Mouse (Mus musculus) c-Kit-positive CD71-positive TER-119-negative erythroid progenitor cells, embryonic 14.5 days (primary cell): Measurements from ENCODE around the gene Fbxw9.
A peak's percentile ranks its signal among the peaks of the same experiment; 100 is the strongest.

Experiments
- DNase-seq: peaks from one replicate; pipeline ENCODE4 v3.0.0-alpha.2; 2013; ENCODE audit warnings: low read depth

Gene Fbxw9

GRCm38 (mm10) chr8:85059879-85060616 lies at the start of gene Fbxw9:
Gene Fbxw9 (plus strand): TSS chr8:85060055.
- DNase-seq, result peak; percentile 92

- DNase-seq, result no peak
These were observed 48.6 kb upstream of the Fbxw9 start for GRCm38 (mm10) chr8:85011242-85011641.

- DNase-seq, result peak; percentile 60
These were observed 46.5 kb upstream of the Fbxw9 start for GRCm38 (mm10) chr8:85013230-85013840.

DNA sequence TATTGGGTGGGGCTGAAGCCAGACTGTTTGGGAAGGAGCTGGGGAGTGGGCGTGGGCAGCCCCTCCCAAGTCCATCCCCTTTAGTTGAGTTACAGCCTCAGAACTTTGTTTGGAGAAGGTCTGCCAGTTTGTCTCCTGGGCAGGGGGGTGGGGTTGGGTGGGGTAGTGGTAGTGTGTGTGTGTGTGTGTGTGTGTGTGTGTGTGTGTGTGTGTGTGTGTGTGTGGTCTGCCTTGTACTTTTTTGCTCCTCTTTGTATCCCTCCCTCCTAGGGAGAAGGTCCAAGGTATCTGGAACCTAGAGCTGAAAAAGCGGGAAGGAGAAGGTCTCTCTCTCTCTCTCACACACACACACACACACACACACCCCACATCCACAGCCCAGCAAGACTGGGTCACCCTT lies 45.4 kb upstream of the Fbxw9 start, which contains the start of gene Best2:
Gene Best2, minus strand, starts transcription at position 101 of the 400 bp plus-strand sequence.
- no peak for DNase-seq

DNA sequence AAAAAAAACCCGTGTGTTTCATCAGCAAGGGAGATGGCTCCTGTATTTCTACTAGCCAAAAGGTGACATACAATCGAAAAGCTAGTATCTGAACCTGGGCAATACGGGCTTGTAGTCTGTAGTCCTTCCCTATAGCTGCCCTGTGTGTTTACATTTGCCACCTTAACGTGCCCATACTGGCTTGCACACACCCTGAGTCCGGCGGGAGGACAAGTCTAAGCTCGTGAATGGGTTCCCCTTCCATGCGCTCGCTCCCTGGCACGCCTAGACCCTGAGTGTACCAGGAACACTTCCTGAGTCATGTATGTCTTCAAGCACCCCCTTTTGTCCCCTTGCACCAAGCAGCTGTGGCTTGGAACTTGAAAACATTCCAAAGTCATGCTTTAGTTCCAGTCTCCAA lies 43.1 kb upstream of the Fbxw9 start:
- no peak for DNase-seq

GRCm38 (mm10) chr8:85017209-85017608 lies 42.6 kb upstream of the Fbxw9 start:
- no peak for DNase-seq

GRCm38 (mm10) chr8:85021514-85022055 lies 38.3 kb upstream of the Fbxw9 start:
- no peak for DNase-seq

DNA sequence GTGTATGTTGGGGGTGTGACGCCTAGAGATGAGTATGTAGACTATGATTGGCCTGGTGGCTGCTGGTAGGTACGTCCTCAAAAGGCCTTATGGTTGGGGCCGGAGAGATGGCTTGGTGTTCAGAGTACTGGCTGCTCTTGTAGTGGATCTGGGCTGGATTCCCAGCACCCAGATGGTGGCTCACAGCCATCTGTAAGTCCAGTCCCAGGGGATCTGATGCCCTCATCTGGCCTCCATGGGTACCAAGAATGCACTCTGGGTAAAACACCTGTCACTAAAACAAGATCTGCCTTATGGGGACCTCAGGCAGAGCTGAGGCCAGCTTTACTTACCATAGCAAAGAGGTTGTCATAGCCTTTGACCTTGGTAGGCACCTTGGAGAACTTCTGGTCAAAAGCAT lies 36.0 kb upstream of the Fbxw9 start:
- DNase-seq, result no peak

DNA sequence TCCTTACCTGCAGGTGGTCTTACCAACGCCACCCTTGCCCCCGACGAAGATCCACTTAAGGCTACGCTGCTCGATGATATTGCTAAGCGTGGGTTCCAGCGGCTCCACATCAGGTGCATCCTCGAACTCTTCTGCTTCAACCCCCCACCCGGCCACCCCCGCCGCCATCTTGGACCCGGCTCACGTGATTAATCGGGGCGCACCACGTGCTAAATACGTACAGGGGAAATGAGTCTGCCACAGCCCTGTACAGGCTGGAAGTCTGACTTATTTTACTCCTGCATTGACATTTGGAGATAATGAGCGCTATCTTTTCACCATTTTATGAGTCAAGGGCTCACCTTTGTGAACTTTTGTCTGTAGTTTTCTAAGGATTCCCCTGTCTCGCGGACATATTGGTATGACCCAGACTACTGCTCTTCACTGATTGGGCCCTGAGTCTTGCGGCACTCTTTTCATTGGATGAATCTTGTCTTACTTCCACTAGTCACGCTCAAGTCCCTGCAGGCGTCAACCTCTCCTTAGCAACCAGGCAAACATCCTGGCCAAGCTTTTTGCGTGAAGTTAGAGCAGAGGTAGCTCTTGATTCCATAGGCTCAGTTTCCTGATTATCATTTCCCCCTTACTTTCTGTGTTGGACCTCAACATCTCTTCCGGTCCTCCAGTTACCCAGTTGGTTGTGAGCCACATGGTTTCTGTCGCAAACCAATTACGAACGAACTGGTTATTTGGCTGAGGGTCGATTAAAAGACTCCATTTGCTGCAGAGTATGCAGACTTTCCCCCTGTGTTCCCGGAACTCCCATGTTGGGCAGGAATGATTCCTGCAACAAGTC lies 34.5 kb upstream of the Fbxw9 start, which contains the start of gene Asna1:
Gene Asna1, minus strand, starts transcription at position 184 of the 835 bp plus-strand sequence.
- peak; percentile 93 for DNase-seq

- DNase-seq, result peak; percentile 98
These were observed 33.0 kb upstream of the Fbxw9 start, which contains the start of gene Trir for GRCm38 (mm10) chr8:85026670-85027515. Gene Trir (plus strand): TSS chr8:85026823.

DNA sequence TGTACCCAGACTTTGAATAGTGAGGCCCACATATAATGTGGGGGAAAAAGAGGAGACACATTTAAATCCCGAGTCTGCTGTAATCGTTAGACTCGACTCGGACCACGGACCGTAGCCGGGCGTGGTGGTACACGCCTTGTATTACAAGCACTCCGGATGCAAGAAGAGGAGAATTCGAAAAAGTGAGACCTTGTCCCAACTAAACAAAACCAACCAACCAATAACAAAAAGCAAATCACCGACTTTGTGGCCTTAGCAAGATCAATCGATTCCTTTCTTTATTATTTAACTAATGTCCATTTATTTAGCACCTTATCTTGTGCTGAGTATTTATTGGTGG lies 32.4 kb upstream of the Fbxw9 start:
- peak; percentile 22 for DNase-seq

DNA sequence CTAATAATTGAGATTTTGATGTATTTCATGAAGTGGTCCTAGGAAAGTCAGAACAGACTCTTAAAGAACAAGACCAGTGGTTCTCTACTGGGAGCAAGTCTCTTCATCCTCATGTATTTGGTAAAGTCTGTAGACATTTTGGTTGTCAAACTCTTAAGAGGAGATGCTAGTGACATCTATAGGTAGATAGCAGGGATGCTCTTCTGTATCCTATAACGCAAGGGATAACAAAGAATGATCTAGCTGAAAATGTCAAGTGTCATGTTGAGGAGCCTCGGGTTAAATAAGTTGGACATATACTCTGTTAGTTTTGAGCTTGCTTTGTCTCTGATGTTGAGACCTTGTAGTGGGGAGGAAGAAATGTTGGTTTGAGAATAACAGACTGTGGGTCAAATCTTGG lies 31.9 kb upstream of the Fbxw9 start:
- DNase-seq, result peak; percentile 21

DNA sequence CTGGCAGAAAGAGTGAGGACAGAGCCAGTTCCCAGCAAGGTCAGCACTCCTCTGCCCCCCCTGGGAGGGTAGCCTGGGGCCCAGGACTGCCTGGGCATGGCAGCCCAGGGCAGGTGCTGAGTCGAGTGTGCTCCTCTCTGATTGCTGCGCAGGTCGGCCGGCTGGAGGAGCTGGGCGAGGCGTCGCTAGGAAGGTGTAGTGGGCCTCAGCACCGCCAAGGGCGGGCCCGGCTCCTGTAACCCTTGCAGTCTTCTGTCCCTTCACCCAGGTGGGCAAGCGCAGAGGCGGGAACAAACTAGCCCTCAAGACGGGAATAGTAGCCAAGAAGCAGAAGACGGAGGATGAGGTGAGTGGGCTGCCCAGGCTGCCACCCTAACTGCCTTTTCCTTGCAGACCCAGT lies 30.6 kb upstream of the Fbxw9 start:
- no peak for DNase-seq

GRCm38 (mm10) chr8:85032622-85033311 lies 27.1 kb upstream of the Fbxw9 start:
- no peak for DNase-seq

- DNase-seq, result no peak
These were observed 26.0 kb upstream of the Fbxw9 start for GRCm38 (mm10) chr8:85033867-85034266.

DNA sequence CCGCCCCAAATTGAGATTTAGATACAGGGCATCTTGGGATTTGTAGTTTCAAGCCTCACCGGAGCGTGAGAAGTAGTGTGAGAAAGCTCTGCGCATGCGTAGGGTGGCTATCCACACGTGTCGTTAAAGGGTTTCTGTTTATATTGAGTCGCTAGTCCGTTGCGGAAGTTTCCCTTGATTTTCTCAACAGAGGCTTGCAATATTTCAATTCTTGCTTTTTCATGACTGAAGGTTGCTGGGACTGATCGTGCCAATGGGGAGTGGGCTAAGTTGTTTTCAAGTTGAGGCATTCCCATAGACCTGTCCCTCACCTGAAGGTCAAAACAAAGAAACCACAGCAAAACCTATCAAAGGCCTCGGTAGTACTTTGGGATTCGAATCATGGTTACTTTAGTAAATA lies 25.1 kb upstream of the Fbxw9 start:
- DNase-seq, result peak; percentile 82

DNA sequence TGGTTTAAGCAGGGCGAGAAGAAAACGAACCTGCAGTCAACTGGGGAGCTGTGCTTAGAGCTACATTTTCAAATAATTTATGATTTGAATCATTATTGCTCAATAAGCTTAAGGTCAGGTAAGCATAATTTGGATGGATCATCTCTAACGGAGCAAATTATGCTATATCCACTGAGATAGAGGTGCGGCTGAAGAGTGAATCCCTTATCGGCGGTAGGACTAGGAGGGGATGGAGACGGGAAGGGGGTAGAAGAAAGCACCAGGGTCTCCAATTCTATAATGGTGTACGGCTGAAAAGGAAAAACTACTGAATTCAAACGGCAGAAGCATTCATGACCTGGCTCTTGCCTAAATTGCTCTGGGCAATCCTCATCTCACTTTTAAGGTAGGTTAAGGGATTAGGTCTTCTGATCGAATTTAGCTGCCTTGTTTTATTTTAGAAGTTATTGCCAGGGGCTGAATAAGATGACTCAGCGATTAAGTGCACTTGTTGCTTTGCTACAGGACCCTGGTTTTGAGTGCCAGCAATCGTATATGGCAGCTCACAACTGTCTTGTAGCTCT lies 24.6 kb upstream of the Fbxw9 start:
- DNase-seq, result peak; percentile 42

GRCm38 (mm10) chr8:85035728-85036310 lies 24.0 kb upstream of the Fbxw9 start:
- DNase-seq, result no peak

GRCm38 (mm10) chr8:85036381-85036717 lies 23.5 kb upstream of the Fbxw9 start:
- no peak for DNase-seq

DNA sequence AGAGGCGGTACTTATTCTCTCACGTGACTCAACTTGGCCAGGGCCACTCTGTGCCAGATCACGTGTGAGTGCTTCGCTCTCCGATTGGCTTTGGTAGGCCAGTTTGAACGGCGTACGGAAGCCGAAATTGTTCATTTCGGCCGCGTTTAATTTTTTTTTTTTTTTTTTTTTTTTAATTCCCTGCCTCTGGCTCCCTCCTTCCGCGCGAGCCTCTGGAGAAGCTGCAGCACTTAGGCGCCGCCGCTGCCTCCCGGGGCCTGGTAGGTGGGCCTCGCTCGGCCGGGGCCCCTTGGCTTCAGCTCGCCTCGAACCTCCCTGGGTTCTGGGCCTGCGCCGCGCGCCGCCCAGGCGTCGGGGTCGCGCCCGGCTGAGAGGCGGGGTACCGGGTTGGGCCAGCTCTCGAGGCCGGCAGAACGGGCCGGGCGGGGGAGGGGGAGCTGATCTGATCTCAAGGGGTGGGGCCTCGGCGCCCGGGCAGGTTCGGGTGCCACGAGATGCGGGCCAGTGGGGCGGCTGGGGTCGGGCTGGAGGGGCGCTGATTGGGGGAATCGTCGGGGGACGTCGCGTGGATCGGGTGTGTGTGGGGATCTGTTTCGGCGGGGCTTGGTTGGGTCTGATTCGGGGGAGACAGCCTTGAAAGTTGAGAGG lies 23.0 kb upstream of the Fbxw9 start, which contains the start of gene Tnpo2:
Gene Tnpo2, plus strand, starts transcription at position 198 of the 648 bp plus-strand sequence.
- peak; percentile 97 for DNase-seq
